Mouse (Mus musculus): ENCODE measurements around the gene Itga8. TPM values are rescaled to one million over a fixed set of nuclear protein-coding genes. Genes with fewer than 3 reads are reported as not detected.

The Itga8 gene
- polyA plus RNA-seq, 1 experiment from 2014 or later, result 3.1 TPM

DNA sequence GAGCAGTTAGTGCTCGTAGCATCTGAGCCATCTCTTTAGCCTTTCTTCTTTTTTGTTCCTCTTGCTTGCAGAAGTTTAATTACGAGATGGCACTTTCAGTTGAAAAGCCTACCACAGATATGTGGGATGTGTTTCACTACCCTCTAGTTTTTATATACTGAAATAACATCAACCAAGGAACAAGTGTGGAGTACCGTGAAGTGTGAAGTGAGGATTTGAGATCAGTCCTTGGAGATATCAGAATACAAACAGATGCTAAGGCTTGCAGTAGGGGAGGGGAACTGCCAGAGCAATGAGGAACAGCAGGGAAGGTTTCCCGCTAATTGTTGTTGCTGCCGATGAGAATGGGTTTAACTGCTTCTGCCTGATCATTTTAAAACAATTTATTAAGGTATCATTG is 114.1 kb downstream of the Itga8 start:
- Histone ChIP-seq H3K9ac (ENCODE audit: low read depth, low read length) (no peak overlapping the region), H3K4me3 (ENCODE audit: low read length) (no peak overlapping the region), H3K36me3 (ENCODE audit: control insufficient read depth, insufficient read depth, low read length) (no peaks in the 10 kb centered on the region), H3K27me3 (replicated peaks; ENCODE audit: control insufficient read depth, insufficient read depth, low read length) (no peaks in the 10 kb centered on the region), H3K4me1 (ENCODE audit: control insufficient read depth, insufficient read depth, low read depth, low read length) (no peaks in the 10 kb centered on the region), H3K27ac (ENCODE audit: low read depth, low read length) (no peak overlapping the region), H3K9me3 (ENCODE audit: control insufficient read depth, low read length) (no peaks in the 10 kb centered on the region), H3K4me2 (ENCODE audit: low read length) (no peak overlapping the region)
- 56% methylated on average over 5 of the region's 5 CpGs for WGBS
- ATAC-seq, result no peak

DNA sequence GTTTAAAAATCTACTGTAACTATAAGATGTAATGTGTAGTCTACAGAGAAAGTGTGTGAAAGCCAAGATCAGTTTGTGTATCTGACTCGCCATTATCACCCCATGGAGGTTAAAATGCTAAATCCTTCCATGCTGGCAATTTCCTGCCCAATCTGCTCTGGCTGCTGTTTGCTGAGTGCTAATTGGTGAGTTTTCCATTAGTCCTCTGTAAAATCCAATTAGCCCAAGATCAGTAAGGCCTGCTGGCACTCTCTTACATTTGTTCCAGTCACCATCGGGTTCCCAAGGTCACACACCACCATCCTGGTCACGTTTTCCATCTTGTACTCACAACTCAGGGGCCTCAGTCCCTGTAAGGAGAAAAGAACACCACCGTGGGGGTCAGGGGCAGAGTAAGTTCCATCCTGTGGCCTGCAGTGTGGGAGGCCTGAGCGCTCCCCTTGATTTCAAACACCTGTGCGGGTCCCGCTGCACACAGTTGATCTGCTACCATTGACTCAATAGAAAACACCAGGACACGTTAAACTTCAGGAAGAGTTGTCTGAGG is 119.2 kb downstream of the Itga8 start:
- no peaks in the 10 kb centered on the region for H3K9me3 ChIP-seq (ENCODE audit: control insufficient read depth, low read length)
- no peaks in the 10 kb centered on the region for H3K27me3 ChIP-seq (replicated peaks; ENCODE audit: control insufficient read depth, insufficient read depth, low read length)
- H3K9ac ChIP-seq (ENCODE audit: low read depth, low read length), result no peak overlapping the region
- no peaks in the 10 kb centered on the region for H3K4me1 ChIP-seq (ENCODE audit: control insufficient read depth, insufficient read depth, low read depth, low read length)
- 79% methylated on average over 8 of the region's 8 CpGs for WGBS
- H3K4me3 ChIP-seq (ENCODE audit: low read length), result no peak overlapping the region
- no peak overlapping the region for H3K27ac ChIP-seq (ENCODE audit: low read depth, low read length)
- H3K36me3 ChIP-seq (ENCODE audit: control insufficient read depth, insufficient read depth, low read length), result no peaks in the 10 kb centered on the region
- no peak for ATAC-seq
- H3K4me2 ChIP-seq (ENCODE audit: low read length), result no peak overlapping the region

DNA sequence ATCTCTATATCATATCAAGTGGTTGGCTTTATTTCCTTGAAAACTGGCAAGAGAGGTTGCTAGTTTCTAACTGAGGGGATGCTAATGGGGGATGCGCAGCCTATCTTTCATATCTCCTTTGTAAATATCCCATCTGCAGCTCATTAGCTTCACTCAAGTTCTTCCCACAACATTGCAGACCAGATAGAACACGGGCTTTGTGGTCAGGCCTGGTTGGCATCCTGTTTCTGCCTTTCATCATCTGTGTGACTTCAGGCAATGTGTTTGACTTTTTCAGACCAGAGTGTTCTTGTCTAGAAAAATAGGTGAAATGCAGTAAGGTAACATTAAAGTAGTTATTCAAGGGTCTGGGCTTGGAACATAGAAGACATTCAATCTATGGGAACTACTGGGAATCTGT is 121.1 kb downstream of the Itga8 start:
- Histone ChIP-seq H3K36me3 (ENCODE audit: control insufficient read depth, insufficient read depth, low read length) (no peaks in the 10 kb centered on the region), H3K9ac (ENCODE audit: low read depth, low read length) (no peak overlapping the region), H3K4me2 (ENCODE audit: low read length) (no peak overlapping the region), H3K27me3 (replicated peaks; ENCODE audit: control insufficient read depth, insufficient read depth, low read length) (no peaks in the 10 kb centered on the region), H3K9me3 (ENCODE audit: control insufficient read depth, low read length) (no peaks in the 10 kb centered on the region), H3K27ac (ENCODE audit: low read depth, low read length) (no peak overlapping the region), H3K4me1 (ENCODE audit: control insufficient read depth, insufficient read depth, low read depth, low read length) (no peaks in the 10 kb centered on the region), H3K4me3 (ENCODE audit: low read length) (no peak overlapping the region)
- 89% methylated on average over 2 of the region's 2 CpGs for WGBS
- ATAC-seq, result no peak

DNA sequence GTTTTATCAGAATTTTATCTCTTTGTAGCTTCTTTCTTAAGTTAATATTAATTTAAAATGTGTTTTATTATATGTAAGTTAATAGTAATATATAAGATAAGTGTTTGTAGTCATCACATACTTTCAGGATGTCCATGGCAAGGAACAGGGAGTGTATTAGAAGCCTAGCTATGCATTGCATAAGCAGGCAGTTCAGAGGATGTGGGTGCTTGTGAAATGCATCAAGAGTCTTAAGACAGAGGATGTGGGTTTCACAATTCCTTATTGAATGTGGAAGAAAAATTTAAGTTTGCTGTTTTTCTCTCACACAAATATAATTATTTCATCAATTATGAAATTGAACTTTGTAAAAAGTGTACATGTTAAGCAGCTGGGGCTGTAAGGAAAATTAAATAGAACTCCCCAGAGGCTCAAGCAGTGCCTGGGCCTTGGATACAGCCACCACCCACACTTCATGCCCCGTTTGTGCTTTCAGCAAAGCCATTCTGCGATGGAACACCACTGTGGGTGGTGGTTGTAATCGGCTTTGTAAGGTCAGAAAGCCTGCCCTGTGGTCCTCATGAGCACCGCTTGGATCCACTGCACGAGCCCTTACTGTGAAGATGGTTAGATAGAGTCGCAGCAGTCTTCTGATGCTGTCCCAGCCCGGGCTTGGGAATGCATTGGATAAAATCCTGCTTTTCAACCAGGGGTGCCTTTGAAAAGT is 126.8 kb downstream of the Itga8 start:
- 52% methylated on average over 7 of the region's 7 CpGs for WGBS
- no peaks in the 10 kb centered on the region for H3K27me3 ChIP-seq (replicated peaks; ENCODE audit: control insufficient read depth, insufficient read depth, low read length)
- H3K9ac ChIP-seq (ENCODE audit: low read depth, low read length), result no peak overlapping the region
- H3K27ac ChIP-seq (ENCODE audit: low read depth, low read length), result no peak overlapping the region
- H3K4me1 ChIP-seq (ENCODE audit: control insufficient read depth, insufficient read depth, low read depth, low read length), result no peaks in the 10 kb centered on the region
- no peaks in the 10 kb centered on the region for H3K36me3 ChIP-seq (ENCODE audit: control insufficient read depth, insufficient read depth, low read length)
- H3K4me3 ChIP-seq (ENCODE audit: low read length), result no peak overlapping the region
- no peak for ATAC-seq
- no peaks in the 10 kb centered on the region for H3K9me3 ChIP-seq (ENCODE audit: control insufficient read depth, low read length)
- no peak overlapping the region for H3K4me2 ChIP-seq (ENCODE audit: low read length)

DNA sequence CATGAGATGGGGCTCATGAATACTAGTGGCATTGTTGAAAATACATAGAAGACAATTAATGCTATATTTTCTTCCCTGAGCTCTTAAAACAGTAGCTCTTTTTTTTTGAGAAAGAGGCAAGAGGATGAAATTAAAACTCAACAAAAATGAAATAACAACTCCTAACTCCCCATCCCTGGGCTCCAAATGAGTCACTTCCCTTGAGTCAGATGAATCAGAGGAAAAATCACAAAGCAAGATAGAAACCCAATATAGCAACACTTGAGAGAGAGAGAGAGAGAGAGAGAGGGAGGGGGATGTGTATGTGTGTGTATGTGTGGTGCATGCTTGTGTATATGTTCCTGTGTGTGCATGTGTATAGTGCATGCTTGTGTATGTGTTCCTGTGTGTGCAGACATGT is 131.5 kb downstream of the Itga8 start:
- Histone ChIP-seq H3K27me3 (replicated peaks; ENCODE audit: control insufficient read depth, insufficient read depth, low read length) (no peaks in the 10 kb centered on the region), H3K9me3 (ENCODE audit: control insufficient read depth, low read length) (no peaks in the 10 kb centered on the region), H3K4me1 (ENCODE audit: control insufficient read depth, insufficient read depth, low read depth, low read length) (no peaks in the 10 kb centered on the region), H3K9ac (ENCODE audit: low read depth, low read length) (no peak overlapping the region), H3K36me3 (ENCODE audit: control insufficient read depth, insufficient read depth, low read length) (no peaks in the 10 kb centered on the region), H3K4me3 (ENCODE audit: low read length) (no peak overlapping the region), H3K27ac (ENCODE audit: low read depth, low read length) (no peak overlapping the region), H3K4me2 (ENCODE audit: low read length) (no peak overlapping the region)
- no peak for ATAC-seq

DNA sequence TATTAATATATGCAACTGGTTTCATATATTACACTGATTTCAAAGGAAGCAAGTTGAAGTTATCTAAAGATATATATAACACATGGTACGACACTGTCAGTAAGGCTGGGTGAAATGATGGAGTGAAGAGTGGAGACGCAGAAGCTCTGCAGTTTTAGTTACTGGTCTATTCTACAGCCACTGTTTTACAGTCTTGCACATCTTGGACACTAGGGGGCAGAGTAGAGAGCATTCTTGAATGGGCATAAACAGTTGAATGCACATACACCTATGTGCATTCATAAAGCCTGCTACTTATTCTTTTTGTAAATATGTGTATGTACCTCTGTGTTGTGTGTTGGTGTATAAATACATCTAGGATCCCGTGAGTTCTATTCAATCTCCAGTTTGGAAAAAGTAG is 141.2 kb downstream of the Itga8 start:
- Histone ChIP-seq H3K36me3 (ENCODE audit: control insufficient read depth, insufficient read depth, low read length) (no peaks in the 10 kb centered on the region), H3K4me2 (ENCODE audit: low read length) (no peak overlapping the region), H3K9me3 (ENCODE audit: control insufficient read depth, low read length) (no peaks in the 10 kb centered on the region), H3K4me1 (ENCODE audit: control insufficient read depth, insufficient read depth, low read depth, low read length) (no peaks in the 10 kb centered on the region), H3K27ac (ENCODE audit: low read depth, low read length) (no peak overlapping the region), H3K27me3 (replicated peaks; ENCODE audit: control insufficient read depth, insufficient read depth, low read length) (no peaks in the 10 kb centered on the region), H3K4me3 (ENCODE audit: low read length) (no peak overlapping the region), H3K9ac (ENCODE audit: low read depth, low read length) (no peak overlapping the region)
- 87% methylated on average over 3 of the region's 3 CpGs for WGBS
- no peak for ATAC-seq

DNA sequence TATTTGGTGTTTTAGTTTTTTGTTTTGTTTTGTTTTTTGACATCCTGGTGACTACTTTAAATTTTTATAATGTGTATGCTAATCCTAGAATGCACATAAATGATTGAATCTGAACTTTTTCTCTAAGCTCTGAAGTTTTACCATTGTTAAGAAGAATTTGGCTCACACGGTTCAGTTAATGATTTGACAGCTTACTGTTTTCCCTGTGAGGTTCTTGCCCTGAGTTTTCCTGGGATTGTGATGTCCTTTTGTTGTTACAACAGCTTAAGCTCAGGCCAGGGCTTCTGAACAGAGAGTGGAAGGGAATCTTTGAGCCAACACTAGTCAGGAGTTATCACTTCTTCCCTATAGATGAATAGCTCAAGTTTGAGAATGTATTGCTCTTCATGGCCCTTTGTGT is 144.7 kb downstream of the Itga8 start:
- 31% methylated on average over 1 of the region's 1 CpGs for WGBS
- ATAC-seq, result no peak

DNA sequence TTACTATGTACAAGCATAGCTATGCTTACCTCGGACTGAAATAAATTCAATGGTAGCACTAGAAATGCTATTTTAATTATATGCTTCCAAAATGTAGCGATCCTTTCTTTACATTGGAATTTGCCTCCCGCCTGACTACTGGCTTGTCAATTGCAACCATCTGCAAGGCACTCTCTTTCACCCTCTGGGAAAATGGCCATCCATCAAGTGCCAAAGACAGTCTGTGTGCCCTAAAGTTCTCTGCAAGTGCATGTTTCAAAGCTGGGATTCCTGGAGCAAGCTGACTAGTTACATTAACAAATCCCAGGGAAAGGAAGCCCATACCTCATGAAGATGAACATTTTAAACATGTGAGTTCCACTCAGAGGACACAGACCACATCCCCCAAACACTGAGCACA is 145.3 kb downstream of the Itga8 start:
- Histone ChIP-seq H3K27me3 (replicated peaks; ENCODE audit: control insufficient read depth, insufficient read depth, low read length) (no peaks in the 10 kb centered on the region), H3K36me3 (ENCODE audit: control insufficient read depth, insufficient read depth, low read length) (no peaks in the 10 kb centered on the region), H3K9me3 (ENCODE audit: control insufficient read depth, low read length) (no peaks in the 10 kb centered on the region), H3K4me2 (ENCODE audit: low read length) (no peak overlapping the region), H3K4me1 (ENCODE audit: control insufficient read depth, insufficient read depth, low read depth, low read length) (no peaks in the 10 kb centered on the region), H3K27ac (ENCODE audit: low read depth, low read length) (no peak overlapping the region), H3K9ac (ENCODE audit: low read depth, low read length) (no peak overlapping the region), H3K4me3 (ENCODE audit: low read length) (no peak overlapping the region)
- no peak for ATAC-seq
- WGBS, result 62% methylated on average over 3 of the region's 3 CpGs

More for the DNA sequence above, 144.7 kb downstream of the Itga8 start:
- H3K9ac ChIP-seq (ENCODE audit: low read depth, low read length), result no peak overlapping the region
- H3K4me2 ChIP-seq (ENCODE audit: low read length), result no peak overlapping the region
- H3K4me1 ChIP-seq (ENCODE audit: control insufficient read depth, insufficient read depth, low read depth, low read length), result no peaks in the 10 kb centered on the region
- H3K4me3 ChIP-seq (ENCODE audit: low read length), result no peak overlapping the region
- H3K36me3 ChIP-seq (ENCODE audit: control insufficient read depth, insufficient read depth, low read length), result no peaks in the 10 kb centered on the region
- H3K27me3 ChIP-seq (replicated peaks; ENCODE audit: control insufficient read depth, insufficient read depth, low read length), result no peaks in the 10 kb centered on the region
- no peaks in the 10 kb centered on the region for H3K9me3 ChIP-seq (ENCODE audit: control insufficient read depth, low read length)
- no peak overlapping the region for H3K27ac ChIP-seq (ENCODE audit: low read depth, low read length)

DNA sequence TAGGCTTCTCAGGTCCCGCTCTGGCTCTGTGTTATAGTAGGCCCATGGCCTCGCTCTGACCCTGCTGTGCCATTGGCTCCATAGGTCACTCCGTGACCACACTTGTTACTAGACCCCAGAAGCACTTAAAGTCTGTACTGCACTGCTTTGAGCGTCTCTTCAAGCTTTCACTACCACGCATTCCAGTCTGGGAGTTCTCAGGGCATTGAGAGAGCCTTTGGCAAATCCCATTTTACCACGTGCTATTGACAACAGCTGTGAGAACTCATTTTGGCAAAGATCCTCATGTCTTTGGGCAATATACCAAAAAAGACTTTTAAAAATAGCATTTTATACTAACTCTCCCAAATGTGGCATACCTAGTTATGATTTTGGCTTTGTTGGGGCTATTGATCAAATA is 147.0 kb downstream of the Itga8 start:
- H3K9me3 ChIP-seq (ENCODE audit: control insufficient read depth, low read length), result no peaks in the 10 kb centered on the region
- no peaks in the 10 kb centered on the region for H3K4me1 ChIP-seq (ENCODE audit: control insufficient read depth, insufficient read depth, low read depth, low read length)
- no peak for ATAC-seq
- H3K4me2 ChIP-seq (ENCODE audit: low read length), result no peak overlapping the region
- no peak overlapping the region for H3K9ac ChIP-seq (ENCODE audit: low read depth, low read length)
- no peak overlapping the region for H3K27ac ChIP-seq (ENCODE audit: low read depth, low read length)
- no peaks in the 10 kb centered on the region for H3K27me3 ChIP-seq (replicated peaks; ENCODE audit: control insufficient read depth, insufficient read depth, low read length)
- H3K36me3 ChIP-seq (ENCODE audit: control insufficient read depth, insufficient read depth, low read length), result no peaks in the 10 kb centered on the region
- H3K4me3 ChIP-seq (ENCODE audit: low read length), result no peak overlapping the region
- WGBS, result 83% methylated on average over 6 of the region's 6 CpGs
